Mouse (Mus musculus) cerebellum, adult 2 months (tissue): ENCODE results near the gene B4galnt2. TPM values are rescaled to one million over a fixed set of nuclear protein-coding genes. Genes with fewer than 3 reads are reported as not detected.
"Not testable (repeated sequence)": the region's sequence is repeated elsewhere in the genome, so short reads cannot be mapped to it uniquely, and the experiment has no call there.

Experiments used
- DNase-seq, 2 experiments: peaks; one replicate each; pipeline ENCODE4 v3.0.0; 2021
- H3K27ac ChIP-seq: fragments of 200-500 bp; 2 replicates; pipeline ENCODE4 v1.5.1; 2012; ENCODE audit warnings: low read length, control low read depth, inconsistent platforms; ENCODE audit not compliant: insufficient read depth
- H3K27me3 ChIP-seq: fragments of 200-500 bp; 2 replicates; pipeline ENCODE4 v1.6.1; 2012; ENCODE audit warnings: inconsistent platforms, mild to moderate bottlenecking, low read length, moderate library complexity; ENCODE audit not compliant: control insufficient read depth, insufficient read depth
- H3K4me1 ChIP-seq: fragments of 200-500 bp; 2 replicates; pipeline ENCODE4 v1.6.1; 2011; ENCODE audit warnings: low read length; ENCODE audit not compliant: control insufficient read depth, insufficient read depth
- H3K4me3 ChIP-seq: fragments of 200-500 bp; replicated peaks from 2 replicates; pipeline ENCODE3; 2011; ENCODE audit warnings: mild to moderate bottlenecking, low read depth, low read length, control low read depth; ENCODE audit not compliant: insufficient read depth
- CTCF ChIP-seq: fragments of 200-500 bp; IDR thresholded peaks from 2 replicates; pipeline ENCODE4 v1.5.1; 2011; ENCODE audit warnings: low read depth, mild to moderate bottlenecking, control low read depth, low read length, moderate library complexity, borderline replicate concordance; ENCODE audit not compliant: insufficient read depth
- POLR2A ChIP-seq: fragments of 200-500 bp; IDR thresholded peaks from 2 replicates; pipeline ENCODE4 v1.6.1; 2011; ENCODE audit warnings: low read length, control low read depth, borderline replicate concordance; ENCODE audit not compliant: insufficient read depth
- WGBS: fragments of 180-500 bp; shearing (Covaris S2); methylation state at CpG from one replicate; pipeline ENCODE4 v1.1.7; 2018; 5-methylcytosine and 5-hydroxymethylcytosine counted together
- polyA plus RNA-seq: library from polyadenylated mRNA; depleted of rRNA; stranded (reverse); fragments of >200 nt; gene quantifications from 2 replicates; pipeline ENCODE4 v1.2.3, GENCODE M21; 2012

The B4galnt2 gene
- polyA plus RNA-seq, 1 experiment = not detected

- H3K4me3 ChIP-seq = no peak overlapping the region
Observed at GRCm38 (mm10) chr11:95936409-95936808, 21.7 kb upstream of the B4galnt2 start.

GRCm38 (mm10) chr11:95932168-95932567 lies 17.5 kb upstream of the B4galnt2 start:
- DNase-seq, H3K27me3 ChIP-seq: not testable (repeated sequence)

More at GRCm38 (mm10) chr11:95936409-95936808, 21.7 kb upstream of the B4galnt2 start:
- no peak for DNase-seq
- Histone ChIP-seq H3K4me1 (no peaks in the 10 kb centered on the region), H3K27me3 (no peaks in the 10 kb centered on the region; the same call in 1 of the 2 replicates), H3K27ac (no peak overlapping the region)
- no peak for TF ChIP-seq POLR2A
- no peak for TF ChIP-seq CTCF
- WGBS = 70% methylated on average over 6 of the region's 6 CpGs

GRCm38 (mm10) chr11:95926398-95926797 lies 11.7 kb upstream of the B4galnt2 start:
- Histone ChIP-seq H3K27me3 (no peaks in the 10 kb centered on the region; the same call in 1 of the 2 replicates), H3K4me3 (no peak overlapping the region), H3K4me1 (no peaks in the 10 kb centered on the region), H3K27ac (no peak overlapping the region)
- TF ChIP-seq POLR2A (no peak), CTCF (no peak)
- 61% methylated on average over 4 of the region's 4 CpGs for WGBS
- no peak for DNase-seq

More at GRCm38 (mm10) chr11:95932168-95932567, 17.5 kb upstream of the B4galnt2 start:
- 56% methylated on average over 8 of the region's 10 CpGs for WGBS
- not testable (repeated sequence) for H3K4me1 ChIP-seq, H3K27ac ChIP-seq, H3K4me3 ChIP-seq

- DNase-seq = no peak
- Histone ChIP-seq H3K27me3 (no peaks in the 10 kb centered on the region; the same call in 1 of the 2 replicates), H3K27ac (no peak overlapping the region), H3K4me1 (no peaks in the 10 kb centered on the region), H3K4me3 (no peak overlapping the region)
- TF ChIP-seq POLR2A (no peak), CTCF (no peak)
- 93% methylated on average over 5 of the region's 5 CpGs for WGBS
Observed at GRCm38 (mm10) chr11:95925976-95926375, 11.3 kb upstream of the B4galnt2 start.

GRCm38 (mm10) chr11:95924215-95924614 lies 9.5 kb upstream of the B4galnt2 start:
- Histone ChIP-seq H3K27ac (no peak overlapping the region), H3K4me3 (no peak overlapping the region), H3K4me1 (no peaks in the 10 kb centered on the region), H3K27me3 (no peaks in the 10 kb centered on the region; the same call in 1 of the 2 replicates)
- no peak for TF ChIP-seq CTCF
- no peak for TF ChIP-seq POLR2A
- WGBS = 20% methylated on average over 2 of the region's 2 CpGs
- DNase-seq = no peak

- not testable (repeated sequence) for H3K27ac ChIP-seq, H3K4me1 ChIP-seq, DNase-seq, H3K4me3 ChIP-seq, H3K27me3 ChIP-seq
- WGBS = 4% methylated on average over 5 of the region's 6 CpGs
Observed at GRCm38 (mm10) chr11:95923477-95923876, 8.8 kb upstream of the B4galnt2 start.

GRCm38 (mm10) chr11:95921991-95922621 lies 7.4 kb upstream of the B4galnt2 start:
- 67% methylated on average over 12 of the region's 12 CpGs for WGBS
- Histone ChIP-seq H3K4me3 (no peak overlapping the region), H3K27ac (no peak overlapping the region), H3K4me1 (no peaks in the 10 kb centered on the region), H3K27me3 (no peaks in the 10 kb centered on the region; the same call in 1 of the 2 replicates)
- no peak for DNase-seq
- TF ChIP-seq CTCF (no peak), POLR2A (no peak)

- Histone ChIP-seq H3K27me3 (peaks cover 2% of the 10 kb centered on the region; the same call in 1 of the 2 replicates), H3K4me1 (no peaks in the 10 kb centered on the region; the same call in 1 of the 2 replicates), H3K27ac (no peak overlapping the region), H3K4me3 (no peak overlapping the region)
- DNase-seq = no peak
- WGBS = 8% methylated on average over 5 of the region's 5 CpGs
- no peak for TF ChIP-seq POLR2A
Observed at GRCm38 (mm10) chr11:95916426-95916825, 1.7 kb upstream of the B4galnt2 start.
